In the genomic region with DNA sequence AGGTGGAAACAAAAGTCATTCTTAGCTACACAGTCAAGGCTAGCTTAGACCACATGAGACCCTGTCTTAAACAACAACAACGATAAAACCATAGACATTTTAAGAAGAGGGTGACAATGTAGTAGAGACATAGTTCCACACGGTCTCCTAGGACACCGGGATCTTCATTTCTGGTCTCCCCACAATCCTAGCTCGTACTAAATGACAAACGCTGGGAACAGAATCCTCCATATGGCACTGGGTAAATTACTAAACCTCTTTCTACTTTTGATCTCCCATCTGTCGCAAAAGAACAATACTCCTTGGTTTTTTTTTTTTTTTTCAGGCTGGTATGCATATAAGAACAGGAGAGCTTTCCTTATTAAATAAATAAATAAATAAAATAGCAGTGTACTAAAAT, we compare ENCODE assay signal across 1 mouse cellular context.
TF ChIP-seq lines count a peak whose summit lies in the region.

No protein-coding gene starts in this region.

TF ChIP-seq in MEL, 35 proteins besides CTCF, POLR2A, EP300 and RAD21:
- TF ChIP-seq TCF12 (IDR thresholded peaks at IDR 0.05; ENCODE audit: low read depth, low read length), result no peak
- no peak for TF ChIP-seq MXI1 (IDR thresholded peaks at IDR 0.05; ENCODE audit: low read depth, low read length)
- no peak for TF ChIP-seq MAZ (IDR thresholded peaks at IDR 0.05; ENCODE audit: low read depth, low read length)
- no peak for TF ChIP-seq USF1 (IDR thresholded peaks at IDR 0.05; ENCODE audit: low read depth, low read length)
- no peak for TF ChIP-seq MAFK (IDR thresholded peaks at IDR 0.05; ENCODE audit: borderline replicate concordance, low read depth, low read length)
- TF ChIP-seq GABPA (IDR thresholded peaks at IDR 0.05; ENCODE audit: low read depth, low read length), result no peak
- no peak for TF ChIP-seq HCFC1 (IDR thresholded peaks at IDR 0.05; ENCODE audit: low read depth, low read length)
- TF ChIP-seq ZMIZ1 (IDR thresholded peaks at IDR 0.05; ENCODE audit: low read depth, low read length), result no peak
- no peak for TF ChIP-seq BHLHE40 (IDR thresholded peaks at IDR 0.05; ENCODE audit: borderline replicate concordance, low read depth, low read length)
- no peak for TF ChIP-seq CHD1 (IDR thresholded peaks at IDR 0.05; ENCODE audit: low read depth, low read length)
- no peak for TF ChIP-seq MAX (IDR thresholded peaks at IDR 0.05; ENCODE audit: low read length)
